Comparison of ENCODE assay signal across 8 mouse cellular contexts in the genomic region with DNA sequence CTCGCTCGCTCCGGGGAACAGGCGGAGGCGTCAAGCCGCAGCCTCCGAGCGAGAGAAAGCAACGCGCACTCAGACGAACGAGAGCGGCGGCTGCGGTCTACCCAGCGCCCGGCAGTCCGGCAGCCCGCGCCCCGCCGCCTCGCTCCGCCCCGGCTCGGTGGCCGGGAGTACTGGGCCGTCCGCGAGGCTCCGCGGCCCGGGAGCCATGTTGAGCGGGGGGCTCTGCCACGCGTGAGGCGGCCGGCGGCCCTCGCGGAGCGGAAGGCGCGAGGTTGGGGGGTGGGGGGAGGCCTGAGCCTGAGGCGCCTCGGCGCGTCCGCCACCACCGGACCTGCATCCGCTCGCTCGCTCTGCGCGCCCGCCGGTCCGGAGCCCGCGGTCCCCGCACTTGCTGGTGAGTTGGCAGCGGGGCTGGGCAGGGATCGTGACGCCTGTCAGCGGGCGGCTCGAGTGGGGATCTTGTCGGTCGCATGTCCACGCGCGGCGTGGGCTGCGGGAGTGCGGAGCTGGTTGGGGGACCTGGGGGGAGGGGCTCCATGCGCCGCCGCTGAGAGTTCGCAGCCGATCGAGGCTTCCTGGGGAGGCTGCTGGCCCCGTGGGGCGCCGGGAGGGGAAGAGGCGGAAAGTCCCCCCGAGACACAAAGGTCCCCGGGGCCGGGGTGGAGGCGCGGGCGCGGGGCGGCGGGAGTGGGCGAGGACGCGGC. TPM values are rescaled to one million over a fixed set of nuclear protein-coding genes. Genes with fewer than 3 reads are reported as not detected.
DNase-seq lines count a peak whose midpoint lies in the region; ATAC-seq and TF ChIP-seq lines count a peak whose summit lies in the region.

A gene (plus strand): TSS at position 69 of the 704 bp plus-strand sequence.

- peaks cover 2 to 14% of the 10 kb centered on the region in 2 experiments for H3K4me1 ChIP-seq in ES-E14 (ENCODE audit: control insufficient read depth in 2 of 2, insufficient read depth in 2 of 2, low read length in 2 of 2, poor library complexity in 1 of 2)
- H3K4me1 ChIP-seq in hindbrain, embryonic 12.5 days: peaks cover 27% of the 10 kb centered on the region

- peak within 1 kb of the TSS; percentile 65 for H3K4me2 ChIP-seq in hindbrain, embryonic 12.5 days (replicated peaks)

- ATAC-seq in hindbrain, embryonic 12.5 days (ENCODE audit: low FRiP score): peak; percentile 83

- no peaks in the 10 kb centered on the region for H3K9me3 ChIP-seq in ES-E14 (ENCODE audit: control insufficient read depth, insufficient read depth, low read depth, low read length)
- no peaks in the 10 kb centered on the region for H3K9me3 ChIP-seq in hindbrain, embryonic 12.5 days (replicated peaks)

- H3K27me3 ChIP-seq in hindbrain, embryonic 12.5 days: no peaks in the 10 kb centered on the region

- DNase-seq in ES-E14 (ENCODE audit: low read depth, low spot score): no peak
- DNase-seq in cerebellum, adult 9-11 months: peak; percentile 83
- peak; percentile 51 to 63 for DNase-seq in frontal cortex, postnatal 14 days (ENCODE audit: low spot score in 2 of 2)
- peak; percentile 65 to 75 for DNase-seq in layer of hippocampus, postnatal 36 days
- peak; percentile 57 for DNase-seq in lung, postnatal 25 days (ENCODE audit: low spot score)
- peak; percentile 77 for DNase-seq in retina, postnatal 1 day
- peak; percentile 34 to 82 for DNase-seq in urinary bladder, adult 18-20 months (ENCODE audit: low spot score in 2 of 2)

- in situ Hi-C loops in ES-E14 (cut with MboI; ENCODE audit: low sequenced_read_pairs in 2 of 2, unreplicated experiment in 2 of 2): no loop called here

- H3K27ac ChIP-seq in ES-E14 (ENCODE audit: insufficient read depth, low read depth, low read length, poor library complexity, severe bottlenecking): peak within 1 kb of the TSS; percentile 83
- peak within 1 kb of the TSS; percentile 99 for H3K27ac ChIP-seq in hindbrain, embryonic 12.5 days

- H3K36me3 ChIP-seq in ES-E14 (ENCODE audit: control insufficient read depth, insufficient read depth, low read length, poor library complexity, severe bottlenecking): no peaks in the 10 kb centered on the region
- H3K36me3 ChIP-seq in hindbrain, embryonic 12.5 days: no peaks in the 10 kb centered on the region

- H3K4me3 ChIP-seq in ES-E14 (ENCODE audit: insufficient read depth in 1 of 2, low read depth in 1 of 2, low read length in 2 of 2, poor library complexity in 1 of 2, severe bottlenecking in 1 of 2): peak within 1 kb of the TSS; percentile 83 to 96
- peak within 1 kb of the TSS; percentile 97 for H3K4me3 ChIP-seq in hindbrain, embryonic 12.5 days

- under 1% methylated on average over 93 of the region's 97 CpGs for WGBS in hindbrain, embryonic 12.5 days

- H3K9ac ChIP-seq in ES-E14 (ENCODE audit: insufficient read depth, low read depth, low read length, poor library complexity, severe bottlenecking): peak within 1 kb of the TSS; percentile 92
- H3K9ac ChIP-seq in hindbrain, embryonic 12.5 days: peak within 1 kb of the TSS; percentile 99

TF ChIP-seq in ES-E14, 5 proteins besides CTCF, POLR2A, EP300 and RAD21:
- TF ChIP-seq CHD2 (IDR thresholded peaks at IDR 0.05; ENCODE audit: low read depth, low read length) (no peak), HCFC1 (IDR thresholded peaks at IDR 0.05; ENCODE audit: borderline replicate concordance, insufficient read depth, low read length) (peak; percentile 5; the same call in 1 of the 2 replicates)
TF ChIP-seq in ES-E14: peak in this region for 1.

RNA-seq across cellular contexts. Expression of the gene that starts here (rescaled TPM):
- total RNA-seq in ES-E14 (2012; rRNA removed): 26.5 and 28.0 TPM in 2 replicates
- polyA plus RNA-seq in hindbrain, embryonic 12.5 days (2016; fragmentation: Nextera tagmentation; extraction: Ambion mirVana): 49.7 and 49.8 TPM in 2 replicates
- total RNA-seq in layer of hippocampus, postnatal 36 days (2021): 100 to 1,000 TPM; 193 to 200 TPM
